Mouse (Mus musculus) kidney, postnatal 36 days (tissue): ENCODE measurements around the gene Ociad2.

ENCODE experiments used
- DNase-seq, 2 experiments: peaks; one replicate each; pipeline ENCODE4 v3.0.0; 2021 to 2022; ENCODE audit warnings: mixed read lengths in 2 of 2

Ociad2 gene

GRCm38 (mm10) chr5:73340723-73341235, at the start of gene Ociad2:
Gene Ociad2 (minus strand): TSS chr5:73341028.
- DNase-seq: no peak

- peak; percentile 20 to 30 for DNase-seq
Measured at GRCm38 (mm10) chr5:73383647-73383970, 42.8 kb upstream of the Ociad2 start.

GRCm38 (mm10) chr5:73382737-73383646, 42.2 kb upstream of the Ociad2 start:
- peak; percentile 57 to 84 for DNase-seq

GRCm38 (mm10) chr5:73381976-73382540, 41.2 kb upstream of the Ociad2 start:
- DNase-seq: no peak

- DNase-seq: no peak
Measured at GRCm38 (mm10) chr5:73381510-73381909, 40.7 kb upstream of the Ociad2 start.

- DNase-seq: no peak
Measured at GRCm38 (mm10) chr5:73380829-73381228, 40.0 kb upstream of the Ociad2 start.

GRCm38 (mm10) chr5:73379908-73380307, 39.1 kb upstream of the Ociad2 start:
- peak; percentile 73 to 93 for DNase-seq

- no peak for DNase-seq
Measured at GRCm38 (mm10) chr5:73376491-73376890, 35.7 kb upstream of the Ociad2 start.

- DNase-seq: no peak
Measured at GRCm38 (mm10) chr5:73376041-73376440, 35.2 kb upstream of the Ociad2 start.

- no peak for DNase-seq
Measured at GRCm38 (mm10) chr5:73373184-73373583, 32.4 kb upstream of the Ociad2 start.

GRCm38 (mm10) chr5:73372601-73373000, 31.8 kb upstream of the Ociad2 start:
- no peak for DNase-seq

- DNase-seq: no peak
Measured at GRCm38 (mm10) chr5:73369731-73370130, 28.9 kb upstream of the Ociad2 start.

- DNase-seq: no peak
Measured at GRCm38 (mm10) chr5:73368845-73369447, 28.1 kb upstream of the Ociad2 start.

- no peak for DNase-seq
Measured at GRCm38 (mm10) chr5:73367906-73368305, 27.1 kb upstream of the Ociad2 start.

- no peak for DNase-seq
Measured at GRCm38 (mm10) chr5:73364107-73364864, 23.5 kb upstream of the Ociad2 start.

- DNase-seq: no peak
Measured at GRCm38 (mm10) chr5:73362791-73363190, 22.0 kb upstream of the Ociad2 start.

GRCm38 (mm10) chr5:73362338-73362737, 21.5 kb upstream of the Ociad2 start:
- DNase-seq: no peak

- peak in 1 of 2 experiments; percentile 36 for DNase-seq
Measured at GRCm38 (mm10) chr5:73360240-73360639, 19.4 kb upstream of the Ociad2 start.

GRCm38 (mm10) chr5:73359752-73360141, 18.9 kb upstream of the Ociad2 start:
- no peak for DNase-seq

GRCm38 (mm10) chr5:73359134-73359751, 18.4 kb upstream of the Ociad2 start:
- DNase-seq: no peak

GRCm38 (mm10) chr5:73355393-73355792, 14.6 kb upstream of the Ociad2 start:
- DNase-seq: no peak

GRCm38 (mm10) chr5:73353978-73354377, 13.2 kb upstream of the Ociad2 start:
- DNase-seq: no peak
